Mouse (Mus musculus): Measurements from ENCODE around the gene Usp16.
"Not testable (repeated sequence)": the region's sequence is repeated elsewhere in the genome, so short reads cannot be mapped to it uniquely, and the experiment has no call there.

Usp16 gene

GRCm38 (mm10) chr16:87488605-87489004, 34.1 kb downstream of the Usp16 start:
- DNase-seq = no peak

- DNase-seq = not testable (repeated sequence)
These were observed 37.8 kb downstream of the Usp16 start for GRCm38 (mm10) chr16:87492191-87492792.

GRCm38 (mm10) chr16:87494955-87495655, 40.6 kb downstream of the Usp16 start:
- peak; percentile 8 for DNase-seq

GRCm38 (mm10) chr16:87495716-87496447, 41.4 kb downstream of the Usp16 start, which contains the start of gene Cct8:
TSS of gene Cct8 (minus strand) at chr16:87495873.
- peak; percentile 98 for DNase-seq

- DNase-seq = no peak
These were observed 42.2 kb downstream of the Usp16 start for GRCm38 (mm10) chr16:87496728-87497127.

GRCm38 (mm10) chr16:87497171-87497570, 42.7 kb downstream of the Usp16 start:
- DNase-seq = no peak

GRCm38 (mm10) chr16:87499556-87499955, 45.1 kb downstream of the Usp16 start:
- DNase-seq = no peak

GRCm38 (mm10) chr16:87501304-87502078, 47.0 kb downstream of the Usp16 start:
- peak; percentile 12 for DNase-seq

- no peak for DNase-seq
These were observed 57.2 kb downstream of the Usp16 start for GRCm38 (mm10) chr16:87511706-87512105.

- no peak for DNase-seq
These were observed 57.8 kb downstream of the Usp16 start for GRCm38 (mm10) chr16:87512331-87512730.

GRCm38 (mm10) chr16:87524228-87524627, 69.7 kb downstream of the Usp16 start:
- no peak for DNase-seq

- DNase-seq = no peak
These were observed 73.2 kb downstream of the Usp16 start for GRCm38 (mm10) chr16:87527553-87528249.

GRCm38 (mm10) chr16:87528755-87529154, 74.3 kb downstream of the Usp16 start:
- DNase-seq = no peak
